Mouse (Mus musculus) heart, embryonic 10.5 days (tissue): ENCODE measurements around the gene Uhrf1. TPM values are rescaled to one million over a fixed set of nuclear protein-coding genes. Genes with fewer than 3 reads are reported as not detected.
A peak's percentile ranks its signal among the peaks of the same experiment; 100 is the strongest.
"Not testable (repeated sequence)": the region's sequence is repeated elsewhere in the genome, so short reads cannot be mapped to it uniquely, and the experiment has no call there.

Experiments used
- DNase-seq: peaks from one replicate; pipeline ENCODE4 v3.0.0-alpha.2; 2017; ENCODE audit warnings: low spot score
- H3K27ac ChIP-seq: fragments of 300-500 bp; sonication (generic); 2 replicates; pipeline ENCODE4 v1.5.1; 2016; ENCODE audit warnings: mild to moderate bottlenecking
- H3K27me3 ChIP-seq: fragments of 300-500 bp; sonication (generic); 2 replicates; pipeline ENCODE4 v1.6.1; 2016; ENCODE audit warnings: mild to moderate bottlenecking; ENCODE audit not compliant: poor library complexity, insufficient read depth, severe bottlenecking
- H3K36me3 ChIP-seq: fragments of 300-500 bp; sonication (generic); 2 replicates; pipeline ENCODE4 v1.6.1; 2016; ENCODE audit warnings: mild to moderate bottlenecking, moderate library complexity
- H3K4me1 ChIP-seq: fragments of 300-500 bp; sonication (generic); 2 replicates; pipeline ENCODE4 v1.6.1; 2016; ENCODE audit warnings: mild to moderate bottlenecking
- H3K4me3 ChIP-seq: fragments of 300-500 bp; sonication (generic); 2 replicates; pipeline ENCODE4 v1.5.1; 2016; ENCODE audit warnings: mild to moderate bottlenecking, moderate library complexity
- H3K9me3 ChIP-seq: fragments of 300-500 bp; sonication (generic); 2 replicates; pipeline ENCODE4 v1.6.1; 2016; ENCODE audit warnings: mild to moderate bottlenecking, moderate library complexity
- WGBS: fragments of 180-500 bp; shearing (Covaris S2); methylation state at CpG from one replicate; pipeline ENCODE4 v1.1.7; 2016; 5-methylcytosine and 5-hydroxymethylcytosine counted together
- polyA plus RNA-seq: library from polyadenylated mRNA; unstranded; fragments of >200 nt; fragmentation: Nextera tagmentation; extraction: Ambion mirVana; gene quantifications from 2 replicates; pipeline ENCODE4 v1.2.1, GENCODE M21; 2016

Gene Uhrf1
- 136 and 163 TPM in 2 replicates for polyA plus RNA-seq

DNA sequence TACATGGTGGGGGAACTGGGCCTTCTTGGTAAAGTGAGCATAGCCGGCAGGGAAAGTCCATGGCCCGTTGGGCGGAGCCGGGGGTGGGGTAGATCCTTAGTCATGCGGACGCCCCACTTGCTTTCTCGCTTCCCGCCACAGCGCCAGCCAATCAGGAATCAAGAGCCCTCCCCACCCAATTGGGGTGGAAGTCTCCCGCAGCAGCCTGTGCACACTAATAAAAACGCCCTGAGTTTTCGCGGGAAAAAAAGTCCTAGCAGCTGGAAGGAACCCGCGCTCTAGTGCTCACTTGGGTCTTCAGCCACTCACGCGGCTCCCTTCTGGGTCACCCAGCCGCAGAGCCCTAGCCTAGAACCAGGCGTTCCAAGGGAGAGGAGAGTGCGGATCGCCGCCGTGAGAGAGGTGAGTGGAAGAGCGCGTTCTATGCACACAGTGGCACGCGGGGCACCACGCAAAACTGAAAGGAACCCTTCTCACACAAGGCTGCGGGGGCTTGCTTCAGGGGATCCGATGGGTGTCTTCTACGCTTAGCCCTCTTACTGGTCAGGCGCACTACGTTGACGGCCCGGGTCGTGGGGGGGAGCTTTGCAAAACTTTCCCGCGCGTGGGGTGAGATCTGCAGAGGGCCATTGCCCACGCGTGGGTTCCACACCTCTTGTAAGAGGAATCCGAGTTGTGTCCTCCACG lies at the start of gene Uhrf1:
Gene Uhrf1 (plus strand): TSS at position 162 of the 687 bp plus-strand sequence.
- WGBS: under 1% methylated on average over 43 of the region's 43 CpGs
- H3K4me3 ChIP-seq: peak within 1 kb of the TSS; percentile 82
- peaks cover 50% of the 10 kb centered on the region for H3K4me1 ChIP-seq

DNA sequence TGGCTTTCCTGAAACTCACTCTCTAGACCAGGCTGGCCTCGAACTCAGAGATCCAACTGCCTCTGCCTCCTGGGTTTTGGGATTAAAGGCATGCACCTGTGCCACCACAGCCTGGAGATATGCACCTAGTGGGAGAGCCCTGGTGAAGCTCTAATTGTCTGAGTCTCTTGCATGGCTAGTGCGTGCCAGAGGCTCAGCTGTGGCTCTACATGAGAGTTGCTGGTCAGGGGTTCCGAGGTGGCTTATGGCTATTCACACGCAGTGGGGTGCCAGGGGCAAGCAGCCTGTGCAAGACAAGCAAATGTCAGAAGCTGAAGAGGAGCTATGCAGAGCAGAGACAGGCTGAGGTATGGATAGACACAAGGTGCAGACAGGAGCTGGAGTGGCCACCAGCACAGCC lies 48.4 kb upstream of the Uhrf1 start:
- Histone ChIP-seq H3K36me3 (peaks cover 20% of the 10 kb centered on the region), H3K4me1 (peaks cover 35% of the 10 kb centered on the region), H3K9me3 (no peaks in the 10 kb centered on the region), H3K27ac (no peak overlapping the region), H3K27me3 (no peaks in the 10 kb centered on the region), H3K4me3 (no peak overlapping the region)
- WGBS: 74% methylated on average over 4 of the region's 4 CpGs
- DNase-seq: no peak

More for the DNA sequence above, at the start of gene Uhrf1:
- Histone ChIP-seq H3K9me3 (no peaks in the 10 kb centered on the region), H3K36me3 (peaks cover 34% of the 10 kb centered on the region), H3K27me3 (no peaks in the 10 kb centered on the region), H3K27ac (peak within 1 kb of the TSS; percentile 88)
- DNase-seq: peak; percentile 98

DNA sequence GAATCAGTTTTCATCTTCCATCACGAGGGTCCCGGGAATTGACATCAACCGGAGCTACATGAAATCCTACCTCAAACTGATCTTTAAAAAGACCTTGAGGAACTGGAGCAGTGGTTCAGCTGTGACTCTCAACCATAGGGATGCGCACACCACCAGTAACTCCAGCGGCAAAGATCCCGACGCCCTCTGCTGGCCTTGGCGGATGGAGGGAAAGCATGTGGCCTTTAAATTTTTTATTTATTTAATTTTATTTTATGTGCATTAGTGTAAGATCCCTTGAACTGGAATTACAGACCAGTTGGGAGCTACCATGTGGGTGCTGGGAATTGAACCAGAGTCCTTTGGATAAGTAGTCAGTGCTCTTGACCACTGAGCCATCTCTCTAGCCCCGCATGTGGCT lies 47.7 kb upstream of the Uhrf1 start:
- Histone ChIP-seq H3K9me3 (no peaks in the 10 kb centered on the region), H3K27me3 (no peaks in the 10 kb centered on the region), H3K4me3 (peak overlapping the region; percentile 76; the same call in 1 of the 2 replicates), H3K27ac (no peak overlapping the region), H3K36me3 (peaks cover 28% of the 10 kb centered on the region), H3K4me1 (peaks cover 43% of the 10 kb centered on the region)
- 17% methylated on average over 9 of the region's 9 CpGs for WGBS
- DNase-seq: no peak

DNA sequence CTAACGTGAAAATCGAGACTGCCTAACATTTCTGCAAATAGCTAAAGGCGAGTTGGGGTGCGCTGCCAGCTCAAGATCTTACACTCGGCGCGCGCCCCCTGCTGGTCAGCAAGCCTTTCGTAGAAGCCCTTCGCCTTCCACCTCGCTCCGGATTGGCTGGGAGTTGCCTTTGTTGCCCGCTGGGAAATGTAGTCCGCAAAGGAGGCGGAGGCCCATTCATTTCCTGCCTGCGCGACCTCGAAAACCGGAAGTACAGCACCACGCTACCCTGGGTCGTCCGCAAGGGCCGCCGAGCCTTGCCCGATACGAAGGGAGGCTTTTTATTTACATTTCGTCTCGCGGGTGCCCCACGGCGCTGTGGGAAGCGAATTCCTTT lies 47.3 kb upstream of the Uhrf1 start:
- H3K27me3 ChIP-seq: no peaks in the 10 kb centered on the region
- under 1% methylated on average over 32 of the region's 32 CpGs for WGBS
- DNase-seq: peak; percentile 99
- H3K4me1 ChIP-seq: peaks cover 43% of the 10 kb centered on the region
- peaks cover 32% of the 10 kb centered on the region for H3K36me3 ChIP-seq
- H3K9me3 ChIP-seq: no peaks in the 10 kb centered on the region
- peak overlapping the region; percentile 89 for H3K27ac ChIP-seq
- peak overlapping the region; percentile 76 for H3K4me3 ChIP-seq

DNA sequence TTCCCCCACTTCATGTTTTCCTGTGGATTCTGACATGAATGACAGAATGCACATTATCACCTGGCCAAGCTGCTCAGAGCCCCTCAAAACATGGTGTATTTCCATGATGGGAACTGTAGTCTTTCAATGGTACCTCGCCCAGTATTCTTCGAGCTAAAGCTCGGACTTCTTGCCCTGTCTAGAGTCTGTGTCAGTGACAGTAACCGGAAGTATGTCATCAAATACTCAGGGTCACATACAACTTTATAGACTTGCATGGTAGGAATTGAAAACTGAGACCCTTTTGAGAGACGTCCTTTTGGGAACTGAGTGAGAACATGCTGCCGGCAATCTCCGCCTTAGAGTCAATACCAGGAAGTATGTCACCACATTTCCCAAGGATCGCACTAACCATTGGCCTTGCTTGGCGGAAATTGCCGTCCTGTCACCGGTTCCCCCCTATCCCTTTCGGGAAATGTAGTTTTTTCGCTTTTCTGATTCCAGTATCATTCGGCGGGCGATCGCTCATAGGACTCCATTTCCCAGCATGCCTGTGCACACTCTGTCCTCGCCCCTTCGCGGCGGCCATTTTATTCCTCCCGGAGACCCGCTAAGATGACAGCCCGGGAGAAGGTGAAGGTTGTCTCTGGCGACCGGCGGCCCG lies 46.8 kb upstream of the Uhrf1 start, which contains the start of gene Fem1a:
Gene Fem1a (plus strand): TSS at position 572 of the 643 bp plus-strand sequence.
- under 1% methylated on average over 28 of the region's 28 CpGs for WGBS
- Histone ChIP-seq H3K27me3 (no peaks in the 10 kb centered on the region), H3K36me3 (peaks cover 37% of the 10 kb centered on the region), H3K4me1 (peaks cover 43% of the 10 kb centered on the region), H3K9me3 (no peaks in the 10 kb centered on the region), H3K4me3 (peak within 1 kb of the TSS; percentile 76), H3K27ac (peak within 1 kb of the TSS; percentile 89)
- DNase-seq: peak; percentile 99

DNA sequence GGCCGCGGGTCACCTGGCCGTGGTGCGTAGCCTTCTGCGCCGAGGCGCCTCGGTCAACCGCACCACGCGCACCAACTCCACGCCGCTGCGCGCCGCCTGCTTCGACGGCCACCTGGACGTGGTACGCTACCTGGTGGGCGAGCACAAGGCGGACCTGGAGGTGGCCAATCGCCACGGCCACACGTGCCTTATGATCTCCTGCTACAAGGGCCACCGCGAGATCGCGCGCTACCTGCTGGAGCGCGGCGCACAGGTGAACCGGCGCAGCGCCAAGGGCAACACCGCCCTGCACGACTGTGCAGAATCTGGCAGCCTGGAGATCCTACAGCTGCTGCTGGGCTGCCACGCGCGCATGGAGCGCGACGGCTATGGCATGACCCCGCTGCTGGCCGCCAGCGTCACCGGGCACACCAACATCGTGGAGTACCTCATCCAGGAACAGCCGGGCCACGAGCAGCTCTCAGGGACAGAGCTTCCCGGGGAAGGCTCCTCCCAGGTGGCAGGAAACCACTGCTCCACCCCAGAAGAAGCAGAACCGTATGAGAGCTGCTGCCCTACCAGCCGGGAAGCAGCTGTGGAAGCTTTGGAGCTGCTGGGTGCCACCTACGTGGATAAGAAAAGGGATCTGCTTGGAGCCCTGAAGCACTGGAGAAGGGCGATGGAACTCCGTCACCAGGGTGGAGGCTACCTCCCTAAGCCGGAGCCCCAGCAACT lies 45.8 kb upstream of the Uhrf1 start:
- H3K27ac ChIP-seq: peak overlapping the region; percentile 82
- peaks cover 52% of the 10 kb centered on the region for H3K4me1 ChIP-seq
- peak overlapping the region; percentile 76 for H3K4me3 ChIP-seq
- peaks cover 44% of the 10 kb centered on the region for H3K36me3 ChIP-seq
- H3K27me3 ChIP-seq: no peaks in the 10 kb centered on the region
- H3K9me3 ChIP-seq: no peaks in the 10 kb centered on the region
- 7% methylated on average over 58 of the region's 58 CpGs for WGBS
- no peak for DNase-seq

DNA sequence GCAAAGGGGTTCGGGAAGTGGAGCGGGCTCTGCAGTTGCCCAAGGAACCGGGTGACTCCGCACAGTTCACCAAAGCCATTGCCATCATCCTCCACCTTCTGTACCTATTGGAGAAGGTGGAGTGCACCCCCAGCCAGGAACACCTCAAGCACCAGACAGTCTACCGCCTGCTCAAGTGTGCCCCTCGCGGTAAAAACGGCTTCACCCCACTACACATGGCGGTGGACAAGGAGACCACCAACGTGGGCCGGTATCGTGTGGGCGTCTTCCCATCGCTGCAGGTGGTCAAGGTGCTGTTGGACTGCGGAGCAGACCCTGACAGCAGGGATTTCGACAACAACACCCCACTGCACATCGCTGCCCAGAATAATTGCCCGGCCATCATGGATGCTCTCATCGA lies 44.9 kb upstream of the Uhrf1 start:
- not testable (repeated sequence) for H3K27ac ChIP-seq, DNase-seq, H3K27me3 ChIP-seq, H3K9me3 ChIP-seq
- peaks cover 61% of the 10 kb centered on the region for H3K4me1 ChIP-seq
- H3K36me3 ChIP-seq: peaks cover 51% of the 10 kb centered on the region
- peak overlapping the region; percentile 76; the same call in 1 of the 2 replicates for H3K4me3 ChIP-seq
- WGBS: 95% methylated on average over 19 of the region's 19 CpGs

DNA sequence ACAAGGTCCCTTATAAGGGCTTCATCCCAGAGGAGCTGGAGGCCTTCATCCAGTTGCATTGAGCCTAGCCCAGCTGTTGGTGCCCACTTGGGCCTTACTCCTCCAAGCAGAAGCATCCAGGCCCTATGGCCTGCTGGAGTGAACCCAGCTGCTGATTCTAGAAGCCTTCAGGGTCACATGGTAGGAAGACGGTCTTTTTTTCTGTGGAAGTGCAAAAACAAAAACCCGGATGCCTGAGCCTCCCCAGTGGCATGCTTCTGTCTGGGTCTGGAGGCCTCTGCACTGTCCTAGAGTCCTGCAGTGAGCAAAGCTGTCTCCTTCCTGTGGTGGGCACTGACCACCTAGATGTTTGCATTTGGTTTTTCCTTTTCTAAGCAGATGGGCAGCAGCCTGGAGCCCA lies 44.3 kb upstream of the Uhrf1 start:
- H3K9me3 ChIP-seq, H3K27me3 ChIP-seq, H3K4me3 ChIP-seq, H3K27ac ChIP-seq, DNase-seq: not testable (repeated sequence)
- peaks cover 62% of the 10 kb centered on the region for H3K4me1 ChIP-seq
- peaks cover 51% of the 10 kb centered on the region for H3K36me3 ChIP-seq
- 70% methylated on average over 2 of the region's 2 CpGs for WGBS

DNA sequence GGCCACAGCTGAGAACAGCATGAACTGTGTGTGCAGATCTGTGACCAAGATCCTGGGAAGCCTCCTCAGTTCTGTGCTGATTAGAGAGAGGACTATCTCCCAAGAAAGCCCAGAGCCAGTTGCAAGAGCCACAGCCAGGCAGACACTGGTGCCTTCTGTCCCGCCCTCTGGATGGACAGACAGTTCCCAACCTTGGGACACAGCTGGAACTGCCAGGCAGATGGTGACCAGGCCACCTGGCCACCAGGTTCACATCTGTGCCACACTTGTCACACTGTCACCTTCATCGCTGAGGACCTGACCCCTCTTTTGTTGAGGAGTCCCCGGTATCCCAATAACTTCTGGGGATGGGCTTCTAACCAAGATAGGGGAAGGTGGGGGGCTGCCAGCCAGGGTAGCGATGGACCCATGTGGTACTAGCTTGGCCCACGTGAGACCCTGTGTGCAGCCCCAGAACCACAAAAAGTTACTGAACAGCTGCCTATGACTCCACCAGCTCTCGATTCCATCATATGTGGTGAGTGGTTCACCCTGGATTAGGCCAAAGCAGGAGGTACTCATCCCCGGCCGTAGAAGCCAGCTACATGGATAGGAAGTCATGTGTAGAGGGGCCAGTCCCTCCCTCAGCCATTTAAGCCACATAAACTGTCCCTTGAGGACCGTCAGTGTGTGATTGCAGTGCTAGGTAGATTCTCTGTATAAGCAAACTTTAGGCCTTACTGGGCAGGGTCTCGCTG lies 43.7 kb upstream of the Uhrf1 start:
- no peak overlapping the region for H3K4me3 ChIP-seq
- WGBS: 88% methylated on average over 10 of the region's 10 CpGs
- H3K4me1 ChIP-seq: peaks cover 62% of the 10 kb centered on the region
- peaks cover 51% of the 10 kb centered on the region for H3K36me3 ChIP-seq
- no peaks in the 10 kb centered on the region for H3K27me3 ChIP-seq
- DNase-seq: no peak
- no peak overlapping the region for H3K27ac ChIP-seq
- H3K9me3 ChIP-seq: no peaks in the 10 kb centered on the region

DNA sequence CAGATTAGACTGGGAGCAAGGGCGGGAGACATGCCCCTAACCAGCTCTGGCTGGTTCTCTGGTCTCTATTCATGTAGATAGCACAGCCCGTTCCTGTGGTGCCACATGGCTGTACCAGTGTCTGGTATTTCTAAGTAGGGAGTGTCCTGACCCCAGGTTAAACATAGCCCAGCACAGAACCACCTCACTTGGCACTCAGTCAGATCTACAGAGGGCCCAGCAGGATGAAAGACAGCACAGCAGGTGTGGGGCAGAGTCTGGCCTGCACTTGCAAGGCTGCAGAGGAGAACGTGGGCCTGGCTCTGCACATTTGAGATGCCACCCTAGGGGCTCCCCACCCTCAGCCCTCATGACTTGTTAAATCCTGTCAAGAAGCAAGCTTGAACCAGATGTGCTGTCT lies 42.0 kb upstream of the Uhrf1 start:
- 0 out of 2 replicates have a peak overlapping the region, but pooled peaks have one; percentile 25 for H3K27ac ChIP-seq
- peaks cover 58% of the 10 kb centered on the region for H3K36me3 ChIP-seq
- H3K4me1 ChIP-seq: peaks cover 65% of the 10 kb centered on the region
- 0 out of 2 replicates have a peak overlapping the region, but pooled peaks have one; percentile 15 for H3K4me3 ChIP-seq
- H3K27me3 ChIP-seq: no peaks in the 10 kb centered on the region
- no peak for DNase-seq
- 82% methylated on average over 3 of the region's 3 CpGs for WGBS
- H3K9me3 ChIP-seq: no peaks in the 10 kb centered on the region

DNA sequence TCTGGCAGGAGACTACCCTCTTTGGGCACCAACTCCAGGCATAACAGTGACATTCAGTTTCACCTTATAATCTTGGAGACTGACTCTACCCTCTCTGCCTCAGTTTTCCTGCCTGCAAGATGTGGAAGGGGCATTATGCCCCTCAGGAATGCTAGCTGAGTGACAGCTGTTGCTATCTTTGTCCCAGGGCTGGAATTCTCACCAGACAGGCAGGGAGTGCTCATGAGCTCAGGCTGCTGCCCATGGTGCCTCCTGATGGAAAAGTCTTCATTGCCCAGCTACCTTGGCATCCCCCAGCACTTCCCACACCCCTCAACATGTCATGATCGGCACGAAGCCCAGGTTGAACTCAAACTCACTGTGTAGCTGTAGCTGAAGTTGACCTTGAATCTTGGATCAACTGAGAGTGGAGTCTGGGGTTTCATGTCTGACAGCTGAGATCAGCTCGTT lies 40.5 kb upstream of the Uhrf1 start:
- Histone ChIP-seq H3K4me1 (peaks cover 59% of the 10 kb centered on the region), H3K4me3 (no peak overlapping the region), H3K27ac (peak overlapping the region; percentile 59), H3K36me3 (peaks cover 56% of the 10 kb centered on the region), H3K27me3 (no peaks in the 10 kb centered on the region), H3K9me3 (no peaks in the 10 kb centered on the region)
- 66% methylated on average over 3 of the region's 3 CpGs for WGBS
- no peak for DNase-seq

DNA sequence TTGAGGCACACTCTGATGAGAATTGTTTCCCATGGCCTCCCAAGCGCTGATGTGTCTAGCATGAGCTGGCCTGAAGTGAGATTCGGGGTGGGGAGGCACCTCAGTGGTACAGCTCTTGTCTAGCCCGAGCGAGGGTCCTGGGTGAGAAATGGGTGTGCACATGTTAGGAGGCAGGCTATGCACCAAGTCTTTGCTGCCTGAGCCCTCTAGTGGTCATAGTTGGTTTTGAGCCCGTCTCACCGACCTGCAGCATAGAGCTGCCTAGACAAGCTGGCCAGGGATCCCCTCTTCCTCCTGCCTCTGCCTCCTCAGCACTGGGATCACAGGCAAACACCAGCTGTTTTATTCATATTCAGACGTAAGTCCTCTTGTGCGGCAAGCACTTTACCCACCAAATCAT lies 39.1 kb upstream of the Uhrf1 start:
- DNase-seq: peak; percentile 86
- H3K27ac ChIP-seq: no peak overlapping the region
- 14% methylated on average over 8 of the region's 8 CpGs for WGBS
- H3K4me1 ChIP-seq: peaks cover 47% of the 10 kb centered on the region
- no peak overlapping the region for H3K4me3 ChIP-seq
- H3K9me3 ChIP-seq: no peaks in the 10 kb centered on the region
- H3K27me3 ChIP-seq: no peaks in the 10 kb centered on the region
- peaks cover 45% of the 10 kb centered on the region for H3K36me3 ChIP-seq
